Mouse (Mus musculus): ENCODE results near the gene Lysmd3.

Gene Lysmd3

DNA sequence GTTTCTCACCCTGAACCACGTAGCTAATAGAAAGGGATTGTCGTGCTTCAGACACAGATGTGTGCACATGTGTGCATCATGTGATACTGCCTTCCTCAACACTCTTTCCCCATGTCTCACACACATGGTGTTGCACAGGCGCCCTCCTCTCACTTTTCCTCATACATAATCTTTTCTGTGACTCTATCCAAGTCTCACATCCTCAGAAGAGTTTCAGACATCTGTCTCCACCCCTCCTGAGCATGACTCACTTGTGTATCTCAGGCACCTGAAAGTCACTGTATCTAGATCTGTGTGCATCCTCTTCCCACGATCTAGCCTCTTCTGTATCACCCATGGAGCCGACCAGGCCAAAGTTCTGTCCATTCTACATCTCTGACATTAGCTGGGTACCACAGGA lies 10.2 kb downstream of the Lysmd3 start:
- CTCF ChIA-PET: no interaction called here

DNA sequence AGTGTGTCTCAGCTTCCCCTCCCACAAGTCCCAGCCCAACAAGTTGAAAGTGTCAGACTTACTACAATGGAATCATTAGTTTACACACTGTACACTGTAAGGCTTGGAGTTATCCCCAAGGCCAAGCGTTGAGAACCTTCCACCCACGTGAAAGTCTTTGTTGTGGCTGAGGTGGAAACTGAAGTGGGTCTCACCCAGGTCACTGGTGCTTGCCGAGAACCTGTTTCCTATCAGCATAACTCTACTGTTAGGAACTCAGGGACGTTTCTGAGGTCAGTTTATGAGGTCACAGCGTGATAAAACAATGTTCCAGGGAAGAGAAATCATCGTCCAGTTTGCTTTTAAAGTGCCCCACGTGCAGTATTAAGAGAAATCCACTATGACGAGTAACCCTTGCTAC lies 17.9 kb downstream of the Lysmd3 start:
- CTCF ChIA-PET: interaction anchor here (1.2 kb wide), 1 partner anchor 11 kb away, joined by 3 read pairs; no protein-coding TSS in a partner anchor

- CTCF ChIA-PET: no interaction called here
These were observed 25.6 kb downstream of the Lysmd3 start for GRCm38 (mm10) chr13:81683107-81683506.

DNA sequence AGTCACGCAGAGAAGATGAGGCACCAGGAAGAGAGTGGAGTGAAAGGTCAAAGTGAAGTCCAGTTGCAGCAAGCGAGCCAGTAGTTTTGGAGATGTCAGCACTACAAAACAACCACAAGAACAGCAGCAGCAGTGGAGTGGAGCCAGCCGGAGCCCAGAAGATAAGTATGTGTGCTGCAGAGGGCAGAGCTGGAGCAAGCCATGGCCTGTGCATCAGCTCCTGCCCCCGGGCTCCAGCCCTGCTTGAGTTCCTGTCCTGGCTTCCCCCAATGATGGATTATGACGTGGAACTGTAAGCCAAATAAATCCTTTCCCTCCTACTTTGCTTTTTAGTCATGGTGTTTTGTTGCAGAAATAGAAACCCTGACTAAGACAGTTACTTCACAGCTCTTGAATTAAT lies 26.8 kb downstream of the Lysmd3 start:
- CTCF ChIA-PET: no interaction called here

- CTCF ChIA-PET: no interaction called here
These were observed 27.4 kb downstream of the Lysmd3 start for GRCm38 (mm10) chr13:81684884-81685283.

GRCm38 (mm10) chr13:81689587-81689986 lies 32.1 kb downstream of the Lysmd3 start:
- CTCF ChIA-PET: no interaction called here

DNA sequence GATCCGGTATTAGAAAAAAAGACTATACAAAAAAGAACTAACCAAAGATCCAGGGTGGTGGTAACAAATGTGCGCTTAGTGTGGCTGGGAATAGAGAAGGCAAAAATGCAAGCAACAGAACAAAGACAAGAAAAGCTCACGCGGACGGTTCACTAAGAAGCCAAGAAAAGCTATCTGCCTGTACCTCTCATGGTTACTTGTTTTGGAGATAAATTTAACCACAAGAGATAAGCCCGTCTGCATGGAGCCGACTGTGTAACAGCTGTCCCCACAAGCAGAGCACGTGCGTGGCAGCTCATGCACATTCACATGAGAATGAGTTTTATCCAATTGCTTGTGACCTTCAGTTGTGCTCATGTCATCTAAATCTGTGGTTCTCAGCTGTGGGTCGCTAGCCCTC lies 33.0 kb downstream of the Lysmd3 start:
- CTCF ChIA-PET: no interaction called here

DNA sequence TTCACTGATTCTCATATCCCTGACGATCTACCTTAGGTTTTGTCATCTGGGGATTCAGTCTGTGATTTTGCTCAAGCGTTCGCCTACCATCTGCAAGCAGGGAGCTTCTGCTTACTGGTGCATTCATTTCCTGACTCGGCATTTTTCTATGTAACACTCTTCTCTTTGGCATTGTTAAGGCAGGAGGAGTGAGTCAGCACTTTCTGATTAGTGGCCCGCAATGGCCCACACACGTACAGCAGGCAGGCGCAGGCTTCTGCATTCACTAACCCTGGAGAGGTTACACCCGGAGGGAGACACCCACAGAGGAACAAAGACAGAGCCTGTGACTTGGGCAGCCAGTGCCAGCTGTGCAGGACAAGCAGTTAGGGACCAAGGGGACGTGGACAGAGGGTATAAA lies 34.1 kb downstream of the Lysmd3 start:
- CTCF ChIA-PET: no interaction called here

DNA sequence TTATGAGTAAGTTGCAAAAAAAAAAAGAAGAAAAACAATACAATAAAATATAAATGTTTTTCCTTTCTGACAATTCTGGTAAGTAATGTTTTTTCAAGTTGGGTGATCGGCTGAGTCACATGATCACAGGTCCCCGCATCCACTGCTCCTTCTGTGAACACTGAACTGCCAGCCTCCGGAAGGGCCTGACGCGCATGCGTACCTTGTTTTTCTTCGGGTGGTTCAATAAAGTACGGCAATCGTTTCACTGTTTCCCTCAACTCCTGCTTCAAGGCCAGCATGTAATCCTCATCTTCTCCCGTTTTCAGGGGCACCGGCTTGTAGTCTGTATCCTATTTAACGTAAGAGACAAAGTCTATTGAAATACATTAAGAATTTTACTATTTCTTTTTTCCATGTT lies 37.0 kb downstream of the Lysmd3 start:
- CTCF ChIA-PET: no interaction called here

- CTCF ChIA-PET: no interaction called here
These were observed 45.7 kb downstream of the Lysmd3 start for GRCm38 (mm10) chr13:81703148-81703547.

DNA sequence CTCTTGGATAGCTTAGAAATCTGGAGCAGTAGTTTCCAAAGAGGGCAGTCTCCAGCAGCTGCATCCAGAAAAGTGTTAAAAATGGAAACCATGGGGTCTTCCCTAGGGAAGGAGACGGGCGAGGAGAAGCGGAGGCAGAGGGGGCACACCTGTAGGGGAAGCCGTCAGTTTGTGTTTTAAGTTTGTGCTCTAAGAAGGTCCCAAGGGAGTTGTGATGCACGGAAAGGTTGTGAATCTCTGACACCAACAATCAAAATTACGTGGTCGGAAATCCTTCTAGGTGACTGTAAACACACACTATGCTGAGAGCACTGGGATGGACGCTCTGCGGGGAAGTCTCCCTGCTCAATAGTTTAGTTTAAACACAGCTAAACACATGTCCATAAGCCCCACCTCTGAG lies 46.2 kb downstream of the Lysmd3 start:
- CTCF ChIA-PET: no interaction called here

DNA sequence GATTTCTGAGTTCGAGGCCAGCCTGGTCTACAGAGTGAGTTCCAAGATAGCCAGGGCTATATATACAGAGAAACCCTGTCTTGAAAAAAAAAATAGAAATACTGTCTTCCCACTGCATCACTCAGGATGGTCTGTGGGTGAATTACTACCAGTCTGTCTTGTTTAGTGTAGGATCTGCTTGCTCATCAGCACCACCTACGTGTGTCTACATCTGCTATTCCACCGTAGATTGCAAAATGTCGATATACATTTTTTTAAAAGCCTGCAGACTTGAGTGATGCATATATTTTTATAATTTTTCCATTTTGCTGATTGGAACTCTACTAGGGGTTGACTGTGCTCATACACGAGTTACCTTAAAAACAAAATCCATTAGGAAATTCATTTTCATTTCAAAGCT lies 48.8 kb downstream of the Lysmd3 start:
- CTCF ChIA-PET: interaction anchor here (0.6 kb wide), 1 partner anchor 32 kb away, joined by 5 read pairs; no protein-coding TSS in a partner anchor

- CTCF ChIA-PET: interaction anchor here (0.5 kb wide), 1 partner anchor 271 kb away, joined by 3 read pairs; no protein-coding TSS in a partner anchor
These were observed 52.3 kb downstream of the Lysmd3 start for GRCm38 (mm10) chr13:81709805-81710204.

DNA sequence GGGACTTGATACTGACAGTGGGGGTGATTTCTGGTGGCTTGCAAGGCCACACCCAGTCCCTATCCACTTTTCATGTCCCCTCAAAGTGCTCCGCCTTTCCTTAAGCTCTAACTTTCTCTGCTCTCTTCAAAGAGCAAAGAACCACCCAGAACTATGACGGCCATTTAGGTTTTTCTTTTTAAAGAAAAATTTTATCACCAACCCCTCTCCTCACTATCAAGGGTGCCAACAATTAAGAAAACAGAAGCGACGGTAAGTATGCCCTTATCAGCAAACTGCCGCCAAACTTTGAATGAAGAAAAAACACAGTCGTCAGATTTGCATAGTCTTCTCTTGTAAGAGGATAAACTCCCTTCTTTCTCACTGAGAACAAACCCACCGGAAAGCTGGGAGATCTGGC lies 52.8 kb downstream of the Lysmd3 start:
- CTCF ChIA-PET: interaction anchor here (0.5 kb wide), 1 partner anchor 271 kb away, joined by 3 read pairs; no protein-coding TSS in a partner anchor

DNA sequence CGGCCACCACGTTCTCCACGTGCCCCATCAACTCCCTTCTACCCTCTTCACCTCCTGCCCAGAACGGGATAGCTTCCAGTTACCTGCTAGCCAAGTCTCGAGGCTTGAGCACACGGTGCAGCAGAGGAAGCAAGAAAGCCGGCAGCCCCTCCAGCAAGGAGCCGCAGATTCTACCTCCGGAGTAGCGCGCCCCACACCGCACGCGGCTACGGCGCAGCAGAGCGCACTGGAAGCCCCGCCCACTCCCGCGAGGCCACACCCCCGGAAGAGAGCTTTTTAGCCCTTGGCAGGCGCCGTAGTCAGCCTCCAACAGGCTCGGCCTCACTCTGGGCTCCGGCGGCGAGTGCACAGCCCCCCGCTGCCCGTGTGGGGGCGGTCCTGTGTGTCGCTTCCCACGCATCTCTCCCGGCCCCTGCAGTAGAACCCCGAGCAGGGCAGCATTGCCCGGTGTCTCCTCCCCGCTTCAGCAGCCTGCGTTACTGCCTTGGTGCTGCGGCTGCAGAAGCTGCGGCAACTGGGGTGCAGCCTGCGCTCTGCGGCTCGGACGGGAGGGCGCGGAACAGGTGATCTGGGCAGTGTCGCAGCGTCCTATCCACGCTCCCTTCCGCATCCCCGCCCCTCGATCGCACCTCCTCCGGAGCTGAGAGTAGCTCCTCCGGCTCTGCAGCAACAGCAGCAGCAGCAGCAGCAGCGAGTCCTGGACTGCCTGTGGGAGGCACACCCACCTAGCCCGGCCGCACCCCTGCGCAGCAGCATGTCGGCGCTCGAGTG lies 53.5 kb downstream of the Lysmd3 start, which contains the start of the genes Polr3g and Mblac2:
Gene Polr3g, minus strand, starts transcription at position 239 of the 771 bp plus-strand sequence.
Gene Mblac2, plus strand, starts transcription at position 567 of the 771 bp plus-strand sequence.
- CTCF ChIA-PET: no interaction called here

DNA sequence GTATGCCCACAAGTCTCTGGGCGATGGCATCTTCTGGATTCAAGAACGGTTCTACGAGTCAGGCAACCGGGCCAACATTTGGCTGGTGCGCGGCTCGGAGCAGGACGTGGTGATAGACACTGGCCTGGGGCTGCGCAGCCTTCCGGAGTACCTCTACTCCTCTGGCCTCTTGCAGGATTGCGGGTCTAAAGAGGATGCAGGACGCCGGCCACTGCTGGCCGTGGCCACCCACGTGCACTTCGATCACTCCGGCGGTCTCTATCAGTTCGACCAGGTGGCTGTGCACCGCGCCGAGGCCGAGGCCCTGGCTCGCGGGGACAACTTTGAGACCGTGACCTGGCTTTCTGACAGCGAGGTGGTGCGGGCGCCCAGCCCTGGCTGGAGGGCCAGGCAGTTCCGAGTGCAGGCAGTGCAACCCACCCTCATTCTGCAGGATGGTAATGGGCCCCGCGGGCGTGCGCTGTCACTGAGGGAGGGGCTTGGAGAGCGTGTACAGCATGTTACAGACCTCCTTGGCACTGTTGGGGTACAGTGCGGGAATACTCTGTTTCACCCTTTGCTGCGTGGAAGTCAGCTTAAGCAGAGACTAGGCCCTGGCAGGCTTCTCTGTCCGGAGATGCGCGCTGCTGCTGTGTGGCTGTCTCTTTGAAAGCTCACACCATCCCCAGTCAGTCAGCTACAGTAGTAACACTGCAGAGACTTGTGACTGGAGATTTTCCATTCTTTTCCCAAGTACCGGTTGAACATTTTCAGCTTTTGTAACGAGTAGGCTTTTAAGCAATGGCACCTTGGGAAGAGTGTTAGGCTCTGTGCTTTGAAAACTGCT lies 54.3 kb downstream of the Lysmd3 start:
- CTCF ChIA-PET: no interaction called here

DNA sequence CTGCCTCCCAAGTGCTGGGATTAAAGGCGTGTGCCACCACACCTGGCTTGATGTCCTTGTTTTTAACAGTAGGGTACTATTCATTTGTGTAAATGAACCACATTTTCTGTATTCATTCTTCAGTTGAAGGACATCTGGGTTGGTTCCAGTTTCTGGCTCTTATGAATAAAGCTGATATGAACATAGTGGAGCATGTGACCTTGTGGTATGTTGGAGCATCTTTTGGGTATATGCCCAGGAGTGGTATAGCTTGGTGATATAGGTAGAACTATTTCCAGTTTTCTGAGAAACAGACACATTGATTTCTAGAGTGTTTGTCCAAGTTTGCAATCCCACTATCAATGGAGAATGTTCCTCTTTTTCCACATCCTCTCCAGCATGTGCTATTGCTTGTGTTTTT lies 56.4 kb downstream of the Lysmd3 start:
- CTCF ChIA-PET: no interaction called here

Measured in spleen, embryonic (tissue).